Mouse (Mus musculus) large intestine, adult 2 months (tissue): Measurements from ENCODE around the gene Gpr146. TPM values are rescaled to one million over a fixed set of nuclear protein-coding genes. Genes with fewer than 3 reads are reported as not detected.
"Not testable (repeated sequence)": the region's sequence is repeated elsewhere in the genome, so short reads cannot be mapped to it uniquely, and the experiment has no call there.

Source experiments
- DNase-seq: peaks from one replicate; pipeline ENCODE4 v3.0.0-alpha.2; 2012; ENCODE audit warnings: low read depth, low spot score
- WGBS: fragments of 180-500 bp; shearing (Covaris S2); methylation state at CpG from one replicate; pipeline ENCODE4 v1.1.7; 2018; 5-methylcytosine and 5-hydroxymethylcytosine counted together
- polyA plus RNA-seq: library from polyadenylated mRNA; depleted of rRNA; stranded (reverse); fragments of >200 nt; gene quantifications from 2 replicates; pipeline ENCODE4 v1.2.3, GENCODE M21; 2012

Gene Gpr146
- polyA plus RNA-seq, 1 experiment: 4.4 TPM

DNA sequence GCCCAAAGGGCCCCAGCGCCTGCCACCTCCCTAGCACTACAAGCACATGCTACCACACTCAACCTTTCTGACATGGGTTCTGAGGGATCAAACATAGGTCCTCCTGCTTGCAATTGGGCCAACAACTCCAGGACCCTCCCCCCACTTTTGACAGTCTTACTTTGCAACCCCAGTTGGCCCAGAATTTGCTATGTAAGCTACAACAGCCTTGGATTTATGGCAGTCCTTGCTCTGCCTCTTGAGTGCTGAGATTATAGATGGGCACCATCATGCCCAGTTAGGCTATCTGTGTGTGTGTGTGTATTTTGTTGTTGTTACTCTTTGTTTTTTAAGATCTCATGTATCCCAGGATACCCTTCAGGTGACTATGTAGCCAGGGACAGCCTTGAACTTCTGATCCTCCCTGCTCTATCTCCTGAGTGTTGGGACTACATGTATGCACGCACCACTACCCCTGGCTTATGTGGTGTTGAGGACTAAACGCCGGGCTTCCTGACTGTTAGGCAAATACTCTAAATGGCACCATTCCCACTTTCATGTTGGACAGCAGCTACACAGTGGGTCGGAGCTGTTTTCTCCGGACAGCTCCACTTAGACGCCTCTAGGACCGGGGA is 2.4 kb downstream of the Gpr146 start:
- WGBS: 13% methylated on average over 8 of the region's 8 CpGs
- DNase-seq: no peak

- peak; percentile 76 for DNase-seq
- 3% methylated on average over 73 of the region's 73 CpGs for WGBS
These were observed 3.1 kb downstream of the Gpr146 start for GRCm38 (mm10) chr5:139380385-139381248.

- WGBS: 63% methylated on average over 18 of the region's 18 CpGs
- no peak for DNase-seq
These were observed 4.4 kb downstream of the Gpr146 start for GRCm38 (mm10) chr5:139381586-139382513.

DNA sequence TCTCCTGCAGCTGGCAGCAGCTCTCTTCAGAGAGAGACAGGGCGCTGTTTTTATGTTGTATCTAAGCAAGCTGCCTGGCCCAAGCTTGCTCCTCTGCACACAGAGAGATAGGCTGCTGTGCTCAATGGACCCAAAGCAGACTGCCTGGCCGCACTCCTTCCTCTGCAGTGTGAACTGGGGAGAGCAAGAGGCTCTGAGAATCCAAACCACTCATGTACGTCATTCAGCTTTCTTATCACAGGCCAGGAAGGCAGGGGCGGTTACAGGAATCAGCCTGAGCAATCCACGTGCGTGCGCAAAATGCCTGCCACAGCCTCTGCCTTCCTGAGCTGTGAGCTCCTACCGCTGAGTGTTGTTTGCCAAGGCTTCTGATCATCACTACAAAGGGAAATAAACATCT is 5.3 kb downstream of the Gpr146 start:
- DNase-seq: no peak
- 64% methylated on average over 8 of the region's 8 CpGs for WGBS

DNA sequence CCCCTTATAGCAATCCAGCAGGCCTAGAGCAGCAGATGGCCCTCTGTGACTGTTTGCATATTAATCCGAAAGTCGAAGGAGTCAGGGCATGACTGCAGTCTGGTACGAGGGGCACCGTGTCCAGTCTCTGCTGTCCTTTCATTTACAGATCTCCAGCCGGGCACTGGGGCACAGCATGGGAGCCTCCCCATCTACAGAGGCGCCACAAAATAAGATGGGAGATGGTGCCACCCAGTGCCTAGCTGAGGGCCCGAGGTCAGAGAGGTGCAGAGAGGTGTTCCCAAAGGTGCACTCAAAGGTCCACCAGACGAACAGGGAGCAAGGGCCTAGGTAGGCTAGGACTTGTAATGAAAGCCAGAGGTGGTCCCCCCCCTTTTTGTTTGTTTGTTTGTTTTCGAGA is 5.7 kb downstream of the Gpr146 start:
- DNase-seq: no peak
- WGBS: 86% methylated on average over 9 of the region's 9 CpGs

- WGBS: 31% methylated on average over 10 of the region's 10 CpGs
- DNase-seq: no peak
These were observed 7.0 kb downstream of the Gpr146 start for GRCm38 (mm10) chr5:139384531-139384930.

GRCm38 (mm10) chr5:139386047-139386446 is 8.6 kb downstream of the Gpr146 start:
- DNase-seq: no peak
- WGBS: 98% methylated on average over 5 of the region's 5 CpGs

- no peak for DNase-seq
- 84% methylated on average over 10 of the region's 10 CpGs for WGBS
These were observed 10.1 kb downstream of the Gpr146 start for GRCm38 (mm10) chr5:139387329-139388194.

- WGBS: 59% methylated on average over 4 of the region's 4 CpGs
- no peak for DNase-seq
These were observed 10.7 kb downstream of the Gpr146 start for GRCm38 (mm10) chr5:139388195-139388570.

DNA sequence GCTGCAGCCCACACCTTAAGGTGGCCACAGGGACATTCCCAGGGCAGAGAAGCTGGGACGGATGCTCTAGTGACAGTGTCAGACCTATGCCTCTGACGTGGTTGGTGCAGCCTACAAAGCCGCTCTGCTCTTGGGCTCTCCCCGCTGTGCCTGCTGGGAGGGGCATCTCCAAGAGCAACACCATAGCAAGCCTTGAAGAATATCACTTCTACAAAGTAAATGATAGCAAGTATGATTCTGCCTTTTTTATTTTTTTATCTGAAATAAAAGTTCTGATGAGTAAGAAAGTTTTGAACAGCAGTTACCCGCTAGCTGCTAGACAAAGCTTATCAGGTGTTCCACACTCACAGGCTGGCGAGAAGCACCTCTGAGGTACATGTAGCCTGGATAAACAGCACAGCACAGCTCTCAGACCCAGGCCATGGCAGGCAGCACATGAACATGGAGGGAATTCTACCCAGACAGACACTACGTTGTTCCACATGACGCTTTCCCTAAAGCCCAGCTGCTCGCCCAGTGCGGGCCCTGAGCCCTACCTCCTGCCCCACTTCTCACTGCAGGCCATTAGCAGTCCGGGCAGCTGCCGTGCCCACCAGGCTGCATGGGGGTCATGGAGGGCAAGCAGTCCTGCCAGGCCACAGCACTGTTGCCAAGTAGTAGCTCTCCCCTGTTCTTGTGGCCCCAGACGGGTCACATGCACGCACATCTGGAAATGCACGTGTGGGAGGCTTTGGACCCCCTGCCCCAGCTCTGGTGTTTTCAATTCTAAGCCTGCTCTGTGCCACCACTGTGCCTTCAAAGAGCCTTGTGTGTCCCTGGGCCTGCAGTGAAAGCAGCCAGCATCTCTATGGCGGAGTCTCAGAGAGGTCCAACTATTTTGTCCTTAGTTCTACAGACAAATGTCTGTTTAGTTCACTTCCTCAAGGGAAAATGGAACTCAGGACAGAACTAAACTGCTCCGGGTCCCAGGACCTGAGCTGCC is 11.5 kb downstream of the Gpr146 start:
- no peak for DNase-seq
- WGBS: 73% methylated on average over 17 of the region's 17 CpGs

DNA sequence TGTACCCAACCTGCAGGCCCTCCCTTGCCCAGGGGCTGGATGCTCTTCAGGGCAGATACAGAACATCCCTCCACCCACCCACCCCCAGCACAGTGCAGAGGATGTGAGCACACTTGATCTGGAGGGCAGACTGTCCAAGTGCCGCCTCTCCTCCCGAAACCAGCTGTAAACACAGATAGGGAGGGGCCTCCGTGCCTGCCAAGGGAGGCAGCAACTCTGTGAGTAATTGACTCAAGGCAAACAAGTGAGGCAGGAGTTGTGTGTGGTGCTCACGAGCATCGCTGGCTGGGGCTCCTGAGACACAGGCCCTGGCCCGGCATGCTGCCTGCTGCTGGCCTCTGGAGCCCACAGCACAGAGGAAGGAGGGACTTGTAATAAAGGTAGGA is 12.2 kb downstream of the Gpr146 start:
- WGBS: 5% methylated on average over 6 of the region's 6 CpGs
- no peak for DNase-seq

- not testable (repeated sequence) for DNase-seq
- 86% methylated on average over 5 of the region's 5 CpGs for WGBS
These were observed 13.0 kb downstream of the Gpr146 start for GRCm38 (mm10) chr5:139390324-139391119.

GRCm38 (mm10) chr5:139391309-139391990 is 14.0 kb downstream of the Gpr146 start:
- no peak for DNase-seq
- 85% methylated on average over 11 of the region's 11 CpGs for WGBS

DNA sequence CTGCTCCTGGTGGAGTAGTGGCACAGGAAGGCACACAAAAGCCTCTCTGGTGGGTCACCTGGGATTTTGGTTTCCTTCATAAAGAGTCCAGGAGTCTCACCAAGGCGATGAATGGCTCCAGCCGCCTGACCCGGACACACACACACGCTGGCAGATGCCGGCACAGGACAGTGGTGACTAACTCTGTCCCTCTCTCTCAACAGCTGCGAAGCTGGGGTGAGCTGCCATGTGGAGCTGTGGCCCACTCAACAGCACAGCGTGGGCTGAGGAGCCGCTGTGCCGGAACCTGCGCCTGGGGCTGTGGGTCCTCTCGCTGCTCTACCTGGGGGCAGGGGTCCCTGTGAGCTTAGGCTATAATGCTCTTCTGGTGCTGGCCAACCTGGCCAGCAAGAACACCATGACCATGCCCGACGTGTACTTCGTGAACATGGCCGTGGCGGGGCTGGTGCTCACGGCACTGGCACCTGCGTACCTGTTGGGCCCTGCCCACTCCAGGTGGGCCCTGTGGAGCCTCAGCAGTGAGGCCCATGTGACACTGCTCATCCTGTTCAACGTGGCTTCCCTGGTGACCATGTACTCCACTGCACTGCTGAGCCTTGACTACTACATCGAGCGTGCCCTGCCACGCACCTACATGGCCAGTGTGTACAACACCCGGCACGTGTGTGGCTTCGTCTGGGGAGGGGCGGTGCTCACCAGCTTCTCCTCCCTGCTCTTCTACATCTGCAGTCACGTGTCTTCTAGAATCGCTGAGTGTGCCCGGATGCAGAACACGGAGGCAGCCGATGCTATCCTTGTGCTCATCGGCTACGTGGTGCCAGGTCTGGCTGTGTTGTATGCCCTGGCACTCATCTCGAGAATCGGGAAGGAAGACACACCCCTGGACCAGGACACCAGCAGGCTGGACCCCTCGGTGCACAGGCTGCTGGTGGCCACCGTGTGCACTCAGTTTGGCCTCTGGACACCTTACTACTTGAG is 15.0 kb downstream of the Gpr146 start:
- 92% methylated on average over 37 of the region's 37 CpGs for WGBS
- no peak for DNase-seq

- WGBS: 92% methylated on average over 16 of the region's 16 CpGs
- DNase-seq: no peak
These were observed 15.7 kb downstream of the Gpr146 start for GRCm38 (mm10) chr5:139393197-139393588.

DNA sequence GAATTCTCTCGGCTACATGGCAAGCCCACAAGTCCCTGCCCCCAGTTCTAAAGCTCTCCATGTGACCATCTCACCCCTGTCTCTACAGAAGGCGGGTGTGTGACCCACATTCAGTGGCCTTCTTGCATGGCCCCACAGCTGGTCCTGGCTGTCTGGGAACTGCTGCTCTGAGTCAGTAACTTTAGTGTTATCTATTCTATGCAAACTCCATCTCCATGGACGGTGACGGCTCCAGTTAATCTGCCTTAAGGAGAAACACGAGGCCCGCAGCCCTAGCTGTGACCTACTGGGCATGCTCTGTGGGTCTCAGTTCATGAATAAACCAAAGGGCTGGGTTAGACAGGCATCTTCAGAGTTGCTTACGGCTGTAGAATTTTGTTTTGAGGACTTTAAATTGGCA is 16.9 kb downstream of the Gpr146 start:
- no peak for DNase-seq
- 82% methylated on average over 7 of the region's 7 CpGs for WGBS
